In genomic region chr11:116434967-116435752, GRCm38 (mm10) we compare ENCODE assay signal across 7 mouse cellular contexts. TPM values are rescaled to one million over a fixed set of nuclear protein-coding genes. Genes with fewer than 3 reads are reported as not detected.
DNase-seq lines count a peak whose midpoint lies in the region; ATAC-seq and TF ChIP-seq lines count a peak whose summit lies in the region.

No protein-coding gene starts in this region.

- TF ChIP-seq RAD21 in CH12.LX (IDR thresholded peaks at IDR 0.05; ENCODE audit: low read depth, low read length), result no peak

- peak overlapping the region; percentile 67 to 83 (median 74) for H3K4me3 ChIP-seq in CH12.LX (replicated peaks in 1 of 3; ENCODE audit: low read depth in 2 of 3, low read length in 2 of 3, poor library complexity in 1 of 3)
- peak overlapping the region; percentile 73 for H3K4me3 ChIP-seq in heart, postnatal 0 days (ENCODE audit: low read depth, low read length)
- H3K4me3 ChIP-seq in limb, embryonic 13.5 days, result peak overlapping the region; percentile 90
- peak overlapping the region; percentile 82 for H3K4me3 ChIP-seq in stomach, embryonic 16.5 days (replicated peaks; ENCODE audit: low read length)

- no peaks in the 10 kb centered on the region for H3K27me3 ChIP-seq in CH12.LX (replicated peaks)
- H3K27me3 ChIP-seq in heart, postnatal 0 days (ENCODE audit: control insufficient read depth, insufficient read depth, low read length), result no peaks in the 10 kb centered on the region
- H3K27me3 ChIP-seq in limb, embryonic 13.5 days, result no peaks in the 10 kb centered on the region
- no peaks in the 10 kb centered on the region for H3K27me3 ChIP-seq in stomach, embryonic 16.5 days (ENCODE audit: control insufficient read depth, insufficient read depth, low read length)

- TF ChIP-seq EP300 in CH12.LX (IDR thresholded peaks at IDR 0.05; ENCODE audit: low read length), result no peak
- TF ChIP-seq EP300 in heart, postnatal 0 days (IDR thresholded peaks at IDR 0.05; ENCODE audit: low read depth), result no peak

- intact Hi-C loops in gastrocnemius, postnatal 36 days (cut with DNase I), result loop anchor here (5.0 kb wide), 1 partner anchor 38 kb away; no protein-coding TSS in a partner anchor

- TF ChIP-seq POLR2A in CH12.LX (IDR thresholded peaks at IDR 0.05; ENCODE audit: low read depth, low read length), result peak; percentile 54

- peaks cover 37% of the 10 kb centered on the region for H3K79me2 ChIP-seq in CH12.LX (replicated peaks; ENCODE audit: control insufficient read depth, extremely low read depth, insufficient read depth, poor library complexity, severe bottlenecking)

- H3K9me3 ChIP-seq in CH12.LX (replicated peaks; ENCODE audit: low read length), result no peaks in the 10 kb centered on the region
- no peaks in the 10 kb centered on the region for H3K9me3 ChIP-seq in heart, postnatal 0 days (replicated peaks; ENCODE audit: control insufficient read depth, low read length)
- H3K9me3 ChIP-seq in limb, embryonic 13.5 days, result no peaks in the 10 kb centered on the region
- no peaks in the 10 kb centered on the region for H3K9me3 ChIP-seq in stomach, embryonic 16.5 days (replicated peaks; ENCODE audit: control insufficient read depth, low read length)

- peak overlapping the region; percentile 78 for H3K4me2 ChIP-seq in CH12.LX (ENCODE audit: insufficient read depth, low read depth, poor library complexity, severe bottlenecking)
- peak overlapping the region; percentile 82 for H3K4me2 ChIP-seq in heart, postnatal 0 days (ENCODE audit: low read depth, low read length)
- peak overlapping the region; percentile 86 for H3K4me2 ChIP-seq in limb, embryonic 13.5 days (replicated peaks)
- H3K4me2 ChIP-seq in stomach, embryonic 16.5 days (ENCODE audit: low read depth, low read length), result peak overlapping the region; percentile 71

- dilution Hi-C loops in CH12.LX (cut with MboI; ENCODE audit: extremely low pct_ligation_motif_present, extremely low pct_unique_long_range_greater_than_20kb, low sequenced_read_pairs), result no loop called here

- peak; percentile 49 for DNase-seq in 416B (ENCODE audit: low read depth)
- DNase-seq in CH12.LX (ENCODE audit: extremely low read depth), result no peak
- no peak for DNase-seq in heart, postnatal 0 days (ENCODE audit: low spot score)
- no peak for DNase-seq in MN1 (ENCODE audit: low spot score)
- DNase-seq in gastrocnemius, postnatal 36 days, result no peak

- 47% methylated on average over 12 of the region's 12 CpGs for WGBS in heart, postnatal 0 days
- 49% methylated on average over 12 of the region's 12 CpGs for WGBS in limb, embryonic 13.5 days
- WGBS in stomach, embryonic 16.5 days, result 45% methylated on average over 12 of the region's 12 CpGs

- peaks cover 27 to 65% of the 10 kb centered on the region in 2 experiments for H3K4me1 ChIP-seq in CH12.LX (ENCODE audit: control insufficient read depth in 1 of 2, insufficient read depth in 2 of 2)
- H3K4me1 ChIP-seq in heart, postnatal 0 days (ENCODE audit: control insufficient read depth, insufficient read depth), result peaks cover 32% of the 10 kb centered on the region
- H3K4me1 ChIP-seq in limb, embryonic 13.5 days, result peaks cover 31% of the 10 kb centered on the region
- H3K4me1 ChIP-seq in stomach, embryonic 16.5 days (ENCODE audit: control insufficient read depth, insufficient read depth, low read length), result peaks cover 38% of the 10 kb centered on the region

- in situ Hi-C loops in CH12.LX (cut with MboI; ENCODE audit: low pct_ligation_motif_present, low pct_unique_long_range_greater_than_20kb, low sequenced_read_pairs), result no loop called here

- peaks cover 16 to 33% of the 10 kb centered on the region in 2 experiments for H3K36me3 ChIP-seq in CH12.LX (replicated peaks in 1 of 2; ENCODE audit: control insufficient read depth in 1 of 2, insufficient read depth in 1 of 2, low read length in 1 of 2)
- H3K36me3 ChIP-seq in heart, postnatal 0 days (replicated peaks; ENCODE audit: control insufficient read depth, insufficient read depth, low read length), result peaks cover 19% of the 10 kb centered on the region
- H3K36me3 ChIP-seq in limb, embryonic 13.5 days, result peaks cover 30% of the 10 kb centered on the region
- H3K36me3 ChIP-seq in stomach, embryonic 16.5 days (ENCODE audit: control insufficient read depth, insufficient read depth, low read length), result no peaks in the 10 kb centered on the region

- peak in 1 of 2 experiments; percentile 35; a peak in 2 of 4 replicates for TF ChIP-seq CTCF in CH12.LX (conservative IDR thresholded peaks at IDR 0.05 in 1 of 2, IDR thresholded peaks at IDR 0.05 in 1 of 2; ENCODE audit: low read depth in 2 of 2, low read length in 2 of 2)
- no peak for TF ChIP-seq CTCF in heart, postnatal 0 days (IDR thresholded peaks at IDR 0.05; ENCODE audit: low read depth)

- no peak for ATAC-seq in heart, postnatal 0 days (ENCODE audit: insufficient read depth, low read depth)
- no peak for ATAC-seq in limb, embryonic 13.5 days (ENCODE audit: low FRiP score, low read depth)
- no peak for ATAC-seq in stomach, embryonic 16.5 days (ENCODE audit: insufficient read depth, low FRiP score)

- peak overlapping the region; percentile 95 for H3K9ac ChIP-seq in CH12.LX (ENCODE audit: insufficient read depth, low read depth)
- H3K9ac ChIP-seq in heart, postnatal 0 days (replicated peaks; ENCODE audit: low read depth, low read length), result peak overlapping the region; percentile 95
- H3K9ac ChIP-seq in limb, embryonic 13.5 days, result peak overlapping the region; percentile 86
- peak overlapping the region; percentile 94 for H3K9ac ChIP-seq in stomach, embryonic 16.5 days (ENCODE audit: low read length)

- H3K27ac ChIP-seq in CH12.LX (ENCODE audit: insufficient read depth, low read depth), result peak overlapping the region; percentile 81
- H3K27ac ChIP-seq in heart, postnatal 0 days (ENCODE audit: low read depth), result peak overlapping the region; percentile 90
- peak overlapping the region; percentile 87 for H3K27ac ChIP-seq in limb, embryonic 13.5 days
- peak overlapping the region; percentile 97 for H3K27ac ChIP-seq in stomach, embryonic 16.5 days (ENCODE audit: low read length)

TF ChIP-seq in CH12.LX, 34 proteins besides CTCF, POLR2A, EP300 and RAD21 (continues in another document):
- TF ChIP-seq TBP (conservative IDR thresholded peaks at IDR 0.05; ENCODE audit: low read depth, low read length) (no peak), RCOR1 (conservative IDR thresholded peaks at IDR 0.05; ENCODE audit: low read depth, low read length) (no peak), E2F4 (IDR thresholded peaks at IDR 0.05; ENCODE audit: insufficient replicate concordance, low read depth, low read length) (no peak), NRF1 (IDR thresholded peaks at IDR 0.05; ENCODE audit: low read depth, low read length) (no peak), HCFC1 (IDR thresholded peaks at IDR 0.05; ENCODE audit: low read depth, low read length) (no peak; the same call in 1 of the 2 replicates), BHLHE40 (IDR thresholded peaks at IDR 0.05; ENCODE audit: low read depth, low read length) (no peak), SIN3A (IDR thresholded peaks at IDR 0.05; ENCODE audit: low read length) (peak; percentile 30), ZMIZ1 (IDR thresholded peaks at IDR 0.05; ENCODE audit: low read depth, low read length) (no peak; the same call in 1 of the 2 replicates), ELF1 (IDR thresholded peaks at IDR 0.05; ENCODE audit: low read depth, low read length) (peak; percentile 34; the same call in 1 of the 2 replicates), IRF4 (IDR thresholded peaks at IDR 0.05; ENCODE audit: low read depth, low read length) (no peak), NELFE (IDR thresholded peaks at IDR 0.05; ENCODE audit: low read depth, low read length) (no peak)

RNA-seq across cellular contexts. Expression of gene Ubald2, which starts 1.3 kb away (rescaled TPM):
- 321 and 436 TPM in 2 replicates for total RNA-seq in CH12.LX (2012; rRNA removed)
- total RNA-seq in CH12.LX (2014; rRNA removed), result 291 and 336 TPM in 2 replicates
- 222 and 228 TPM in 2 replicates for polyA plus RNA-seq in CH12.LX (2012; ENCODE audit: insufficient read length, low read depth)
- 48.3 and 161 TPM in 2 replicates for total RNA-seq in heart, postnatal 0 days (2014; rRNA removed; ENCODE audit: low replicate concordance)
- polyA plus RNA-seq in heart, postnatal 0 days (2015; fragmentation: Nextera tagmentation; extraction: Ambion mirVana), result 32.3 and 41.9 TPM in 2 replicates
- polyA plus RNA-seq in limb, embryonic 13.5 days (2015; fragmentation: Nextera tagmentation; extraction: Ambion mirVana), result 28.2 and 30.2 TPM in 2 replicates
- polyA plus RNA-seq in stomach, embryonic 16.5 days (2015; fragmentation: Nextera tagmentation; extraction: Ambion mirVana), result 30.2 and 34.8 TPM in 2 replicates
- total RNA-seq in gastrocnemius, postnatal 36 days (2021), result 10 to 100 TPM; 41.8 to 56.5 TPM

RNA-seq across cellular contexts. Expression of gene Rnf157, which starts 22.3 kb away (rescaled TPM):
- total RNA-seq in CH12.LX (2012; rRNA removed) (17.2 and 39.3 TPM in 2 replicates), CH12.LX (2014; rRNA removed) (7.2 and 8.7 TPM in 2 replicates)
- polyA plus RNA-seq in CH12.LX (2012; ENCODE audit: insufficient read length, low read depth), result 8.7 and 10.9 TPM in 2 replicates
- total RNA-seq in heart, postnatal 0 days (2014; rRNA removed; ENCODE audit: low replicate concordance), result 10.8 and 11.4 TPM in 2 replicates
- polyA plus RNA-seq in heart, postnatal 0 days (2015; fragmentation: Nextera tagmentation; extraction: Ambion mirVana), result 2.2 and 3.5 TPM in 2 replicates
- polyA plus RNA-seq in limb, embryonic 13.5 days (2015; fragmentation: Nextera tagmentation; extraction: Ambion mirVana), result 18.6 and 18.7 TPM in 2 replicates
- 5.2 TPM in 2 replicates for polyA plus RNA-seq in stomach, embryonic 16.5 days (2015; fragmentation: Nextera tagmentation; extraction: Ambion mirVana)
- 10 to 100 TPM; 23.0 to 24.5 TPM for total RNA-seq in gastrocnemius, postnatal 36 days (2021)

RNA-seq across cellular contexts. Expression of gene Qrich2, which starts 30.9 kb away (rescaled TPM):
- total RNA-seq in CH12.LX (2012; rRNA removed) (0.13 and 0.38 TPM in 2 replicates), CH12.LX (2014; rRNA removed) (0.23 and 0.32 TPM in 2 replicates)
- 0.29 and 0.37 TPM in 2 replicates for polyA plus RNA-seq in CH12.LX (2012; ENCODE audit: insufficient read length, low read depth)
- 0.23 TPM in 1 of 2 replicates, not detected in the other for total RNA-seq in heart, postnatal 0 days (2014; rRNA removed; ENCODE audit: low replicate concordance)
- polyA plus RNA-seq in heart, postnatal 0 days (2015; fragmentation: Nextera tagmentation; extraction: Ambion mirVana), result not detected in 2 replicates
- 0.17 and 0.24 TPM in 2 replicates for polyA plus RNA-seq in limb, embryonic 13.5 days (2015; fragmentation: Nextera tagmentation; extraction: Ambion mirVana)
- 0.20 and 0.53 TPM in 2 replicates for polyA plus RNA-seq in stomach, embryonic 16.5 days (2015; fragmentation: Nextera tagmentation; extraction: Ambion mirVana)
- total RNA-seq in gastrocnemius, postnatal 36 days (2021), result under 1 TPM in 1 of 2 experiments, not detected in 1; 0.05 TPM

RNA-seq across cellular contexts. Expression of gene Prpsap1, which starts 58.8 kb away (rescaled TPM):
- total RNA-seq in CH12.LX (2012; rRNA removed), result 114 and 118 TPM in 2 replicates
- 79.8 and 93.5 TPM in 2 replicates for total RNA-seq in CH12.LX (2014; rRNA removed)
- polyA plus RNA-seq in CH12.LX (2012; ENCODE audit: insufficient read length, low read depth), result 112 and 114 TPM in 2 replicates
- total RNA-seq in heart, postnatal 0 days (2014; rRNA removed; ENCODE audit: low replicate concordance), result 43.3 and 46.6 TPM in 2 replicates
- polyA plus RNA-seq in heart, postnatal 0 days (2015; fragmentation: Nextera tagmentation; extraction: Ambion mirVana), result 59.2 and 62.2 TPM in 2 replicates
- polyA plus RNA-seq in limb, embryonic 13.5 days (2015; fragmentation: Nextera tagmentation; extraction: Ambion mirVana), result 189 and 199 TPM in 2 replicates
- 190 and 195 TPM in 2 replicates for polyA plus RNA-seq in stomach, embryonic 16.5 days (2015; fragmentation: Nextera tagmentation; extraction: Ambion mirVana)
- 10 to 100 TPM; 12.6 to 14.1 TPM for total RNA-seq in gastrocnemius, postnatal 36 days (2021)
